Mouse (Mus musculus) kidney, postnatal 14 days (tissue): ENCODE data around the gene Ubr4.

Experiments used
- DNase-seq: peaks from one replicate; pipeline ENCODE4 v3.0.0; 2022; ENCODE audit warnings: mixed read lengths

Gene Ubr4

DNA sequence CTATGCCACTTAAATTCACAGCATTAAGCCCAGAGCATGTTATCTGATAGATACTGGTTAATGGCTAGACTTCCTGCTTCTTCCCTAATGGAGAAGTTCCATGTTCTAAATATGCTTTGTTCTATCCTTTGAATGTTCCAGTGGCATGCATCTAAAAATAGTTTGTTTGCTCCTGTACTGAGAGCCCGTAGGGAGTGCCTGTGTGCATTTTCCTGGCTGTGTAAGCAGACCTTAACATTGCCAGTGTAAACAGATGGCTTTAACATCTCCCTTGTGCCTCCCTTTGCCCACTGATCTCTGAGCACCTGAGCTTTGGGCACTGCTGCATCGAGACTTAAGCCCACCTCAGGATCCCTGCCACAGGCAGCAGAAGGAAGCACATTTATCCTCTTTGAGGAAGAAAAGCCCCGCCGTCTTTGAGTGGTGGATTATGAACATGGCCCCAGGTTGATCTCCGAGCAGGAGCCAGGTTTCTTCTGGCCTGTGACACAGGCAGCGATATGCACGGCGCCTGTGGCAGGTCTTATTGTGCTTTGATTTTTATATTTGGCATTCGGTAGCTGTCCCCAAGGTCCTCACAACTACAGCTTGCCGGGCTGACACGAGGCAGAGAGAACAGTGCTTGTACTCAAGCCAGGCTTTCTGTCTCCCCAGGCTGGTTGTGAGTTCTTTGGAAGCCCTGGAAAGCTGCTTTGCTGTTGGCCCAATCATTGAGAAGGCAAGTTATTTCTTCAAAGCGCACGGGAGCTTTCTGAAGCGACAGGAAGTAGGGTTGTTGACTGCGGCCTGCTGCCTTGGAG is 80.8 kb downstream of the Ubr4 start:
- no peak for DNase-seq

DNA sequence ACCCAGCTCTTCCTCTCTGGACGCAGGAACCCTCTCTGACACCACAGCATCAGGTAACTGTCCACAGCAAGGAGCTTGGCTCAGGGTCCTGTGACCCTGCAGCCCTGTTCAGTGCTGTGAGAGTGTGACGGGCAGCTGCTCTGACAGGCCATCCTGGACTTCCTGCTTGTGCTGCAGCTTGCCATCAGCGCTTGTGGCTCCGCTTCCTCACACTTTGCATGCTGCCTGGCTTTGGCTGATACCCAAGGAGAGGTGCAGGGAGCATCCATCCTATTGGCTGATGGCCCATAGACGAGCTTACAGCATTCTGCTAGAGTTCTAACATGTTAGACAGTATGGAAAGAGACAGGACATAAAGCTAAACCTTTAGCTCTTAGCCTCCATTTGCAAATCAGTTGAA is 88.8 kb downstream of the Ubr4 start:
- no peak for DNase-seq

DNA sequence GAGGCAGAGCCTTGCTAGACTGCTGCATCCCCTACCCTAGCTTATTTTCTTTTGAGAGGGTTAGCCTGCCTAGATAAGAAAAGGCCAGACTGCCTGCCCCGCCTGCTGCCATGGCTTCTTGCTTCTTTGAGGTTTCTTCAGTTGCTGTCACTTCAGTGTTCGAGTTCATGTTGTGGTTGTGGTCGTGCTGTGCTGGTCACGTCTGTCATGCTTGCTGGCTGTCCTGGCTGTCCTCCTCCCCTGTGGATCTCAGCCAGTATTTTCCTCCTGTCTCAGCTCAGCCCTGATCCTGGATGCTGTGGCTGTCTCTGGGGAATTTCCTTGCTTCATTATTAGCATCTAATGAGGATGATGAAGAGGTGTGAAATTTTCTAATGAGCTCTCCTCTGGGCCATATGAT is 89.4 kb downstream of the Ubr4 start:
- DNase-seq, result no peak

DNA sequence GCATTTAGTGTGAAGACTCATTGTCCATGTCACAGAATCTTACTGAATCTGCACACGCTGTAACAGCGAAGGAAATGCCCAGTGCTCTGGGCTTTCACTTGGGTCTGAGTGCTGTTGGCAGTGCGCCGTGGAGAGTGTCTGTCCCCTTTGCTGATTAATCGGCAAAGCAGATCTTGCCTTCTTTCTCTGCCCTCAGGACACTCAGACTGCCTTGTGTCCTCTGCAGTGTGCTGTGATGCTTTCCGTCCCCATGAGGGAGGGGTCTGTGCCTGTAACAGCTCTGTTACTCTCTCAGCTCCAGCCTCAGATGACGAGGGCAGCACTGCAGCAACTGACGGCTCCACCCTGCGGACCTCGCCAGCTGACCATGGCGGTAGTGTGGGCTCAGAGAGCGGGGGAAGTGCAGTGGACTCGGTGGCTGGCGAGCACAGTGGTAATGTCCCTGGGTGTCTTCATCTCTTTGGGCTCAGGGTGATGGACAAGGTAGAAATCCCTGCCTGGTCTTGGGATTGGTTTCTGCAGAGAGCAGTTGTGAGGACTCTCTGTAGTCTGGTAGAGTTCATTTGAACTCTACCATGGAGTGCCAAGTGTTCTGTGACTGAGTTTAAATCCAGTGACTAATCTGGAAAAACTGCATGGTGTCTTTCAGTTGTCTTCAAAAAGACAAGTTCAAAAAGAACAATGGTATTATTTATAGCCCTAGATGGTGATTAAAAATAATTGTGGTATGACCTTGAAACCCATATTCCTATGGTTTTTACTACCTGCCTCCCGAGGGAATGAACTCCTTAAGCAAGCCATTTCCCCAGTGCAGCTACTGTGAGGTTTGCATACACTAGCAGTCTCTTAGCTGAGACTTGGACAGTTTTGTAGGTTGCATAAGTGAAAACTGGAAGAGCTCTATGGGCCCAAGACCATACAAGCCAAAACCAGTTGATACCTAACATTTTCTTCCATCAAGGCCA is 90.3 kb downstream of the Ubr4 start:
- no peak for DNase-seq

DNA sequence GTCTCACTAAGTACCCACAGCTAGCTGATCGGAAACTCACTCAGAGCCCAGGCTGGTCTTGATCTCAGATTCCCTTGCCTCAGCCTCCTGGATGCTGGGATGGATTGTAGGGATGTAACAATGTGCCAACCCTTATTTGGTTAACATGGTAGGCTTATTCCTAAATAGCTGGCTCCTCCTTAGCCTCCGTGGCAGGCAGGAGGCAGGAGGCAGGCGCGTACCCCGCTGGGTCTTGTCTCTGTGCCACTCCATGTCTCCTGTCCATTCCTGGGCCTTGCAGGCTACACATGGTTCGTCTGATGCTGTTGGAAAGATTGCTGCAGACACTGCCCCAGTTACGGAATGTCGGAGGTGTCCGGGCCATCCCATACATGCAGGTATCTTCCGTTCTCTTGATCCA is 91.9 kb downstream of the Ubr4 start:
- no peak for DNase-seq

DNA sequence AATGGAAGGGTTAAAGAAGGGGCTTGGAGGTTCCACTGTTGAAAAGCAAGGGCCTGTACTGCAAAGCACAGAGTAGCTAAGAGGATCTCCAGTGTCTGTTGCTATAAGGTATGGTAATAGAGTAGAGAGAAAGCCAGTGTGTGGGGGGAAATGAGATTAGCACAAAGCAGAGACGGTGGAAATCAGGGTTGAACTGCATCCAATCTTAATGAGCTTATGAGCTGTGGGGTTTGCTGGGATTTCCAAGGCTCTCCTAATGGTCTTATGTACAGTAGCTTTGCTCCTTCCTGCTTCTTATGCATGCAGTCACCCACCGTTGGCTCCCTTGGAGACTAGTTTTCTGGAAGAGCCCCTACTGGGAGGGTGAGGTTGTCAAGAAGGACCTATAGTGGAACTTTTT is 93.8 kb downstream of the Ubr4 start:
- no peak for DNase-seq

DNA sequence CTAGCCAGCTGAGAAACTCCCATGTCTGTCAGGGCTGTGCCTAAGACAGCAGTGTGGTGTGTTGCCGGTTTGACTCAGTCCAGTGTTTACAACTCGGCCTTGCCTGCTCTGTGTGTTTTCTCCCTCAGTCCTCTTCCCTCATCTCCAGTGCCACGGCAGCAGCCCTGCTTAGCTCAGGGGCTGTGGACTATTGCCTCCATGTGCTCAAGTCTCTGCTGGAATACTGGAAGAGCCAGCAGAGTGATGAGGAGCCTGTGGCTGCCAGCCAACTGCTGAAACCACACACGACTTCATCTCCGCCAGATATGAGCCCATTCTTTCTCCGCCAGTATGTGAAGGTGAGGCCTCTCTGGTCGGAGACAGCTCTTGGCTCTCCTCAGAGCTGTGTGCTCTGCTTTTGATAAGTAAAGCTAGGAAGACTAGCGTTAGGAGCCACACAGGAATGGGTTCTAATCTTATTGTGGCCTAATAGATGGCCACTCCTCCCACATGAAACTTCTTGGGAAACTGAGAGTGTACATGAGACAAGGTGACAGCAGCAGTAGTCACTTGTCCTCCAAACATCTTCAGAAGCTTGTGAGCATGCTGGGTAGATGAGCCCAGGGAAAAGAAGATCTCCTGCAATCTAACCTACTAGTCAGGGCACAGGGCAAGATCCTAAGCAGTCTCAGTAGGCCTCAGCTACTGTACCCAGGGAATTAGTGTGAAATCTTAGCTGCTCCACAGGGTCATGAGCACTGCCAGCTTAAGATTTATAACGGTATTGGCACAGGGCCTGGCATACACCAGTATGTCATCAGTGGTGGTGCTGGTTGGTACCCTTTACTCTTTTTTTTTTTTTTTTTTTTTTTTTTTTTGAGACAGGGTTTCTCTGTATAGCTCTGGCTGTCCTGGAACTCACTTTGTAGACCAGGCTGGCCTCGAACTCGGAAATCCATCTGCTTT is 94.6 kb downstream of the Ubr4 start:
- DNase-seq, result no peak

DNA sequence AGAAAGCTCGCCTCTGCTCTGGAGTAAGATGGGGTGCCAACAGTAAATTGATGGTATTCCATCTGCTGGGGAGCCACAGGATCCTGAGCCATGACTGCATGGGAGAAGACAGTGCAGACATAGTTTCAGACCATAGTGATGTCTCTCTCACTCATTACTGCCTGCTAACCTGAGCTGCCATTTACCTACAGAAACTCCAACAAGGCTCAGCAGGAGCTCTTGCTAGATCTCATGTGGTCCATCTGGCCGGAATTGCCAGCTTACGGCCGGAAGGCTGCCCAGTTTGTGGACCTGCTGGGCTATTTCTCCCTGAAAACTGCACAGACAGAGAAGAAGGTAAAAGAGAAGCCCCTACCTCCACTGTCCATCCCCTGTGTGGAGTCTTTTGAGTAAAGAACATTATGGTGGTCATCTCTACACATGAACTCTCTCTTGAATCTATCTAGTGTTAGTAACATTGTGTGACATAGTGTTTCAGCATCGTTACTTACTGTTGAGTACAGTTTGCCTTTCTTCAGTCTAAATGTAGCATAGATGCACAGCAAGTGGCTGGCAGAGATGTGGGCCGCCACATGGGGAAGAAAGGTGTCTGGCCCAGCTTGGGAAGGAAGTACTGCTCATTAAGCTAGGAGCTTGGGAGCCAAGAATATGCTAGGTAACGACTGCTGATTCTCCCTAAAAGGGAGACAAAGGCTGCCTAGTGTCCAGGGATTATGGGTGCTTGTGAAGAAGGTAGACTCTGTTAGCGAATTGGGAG is 100.7 kb downstream of the Ubr4 start:
- no peak for DNase-seq

DNA sequence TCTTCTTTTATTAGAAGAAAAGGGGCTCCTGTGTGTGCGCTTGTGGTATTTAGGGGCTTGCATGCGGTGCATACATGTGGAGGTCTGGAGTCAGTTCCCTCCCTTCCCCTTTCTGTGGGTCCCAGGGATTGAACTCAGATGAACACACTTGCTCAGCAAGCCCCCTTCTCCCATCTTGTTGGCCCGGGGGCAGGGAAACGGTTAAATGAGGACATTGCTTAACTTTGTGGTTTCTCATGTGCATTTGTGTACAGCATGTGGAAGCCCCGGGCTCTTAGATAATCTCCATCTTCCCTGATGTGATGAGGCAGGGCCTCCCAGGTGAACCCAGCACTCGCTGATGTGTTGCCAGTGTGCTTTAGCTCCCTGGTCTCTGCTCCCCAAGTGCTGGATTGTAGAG is 101.9 kb downstream of the Ubr4 start:
- no peak for DNase-seq

DNA sequence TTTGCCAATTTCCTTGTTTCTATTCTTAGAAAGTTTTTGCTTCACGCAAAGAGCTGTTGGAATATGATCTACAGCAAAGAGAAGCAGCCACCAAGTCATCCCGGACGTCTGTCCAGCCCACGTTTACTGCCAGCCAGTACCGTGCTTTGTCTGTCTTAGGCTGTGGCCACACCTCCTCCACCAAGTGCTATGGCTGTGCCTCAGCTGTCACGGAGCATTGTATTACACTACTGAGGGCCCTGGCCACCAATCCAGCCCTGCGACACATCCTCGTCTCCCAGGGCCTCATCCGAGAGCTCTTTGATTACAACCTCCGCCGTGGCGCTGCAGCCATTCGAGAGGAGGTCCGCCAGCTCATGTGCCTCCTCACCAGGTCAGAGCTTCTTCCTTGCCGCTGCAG is 107.6 kb downstream of the Ubr4 start:
- no peak for DNase-seq

DNA sequence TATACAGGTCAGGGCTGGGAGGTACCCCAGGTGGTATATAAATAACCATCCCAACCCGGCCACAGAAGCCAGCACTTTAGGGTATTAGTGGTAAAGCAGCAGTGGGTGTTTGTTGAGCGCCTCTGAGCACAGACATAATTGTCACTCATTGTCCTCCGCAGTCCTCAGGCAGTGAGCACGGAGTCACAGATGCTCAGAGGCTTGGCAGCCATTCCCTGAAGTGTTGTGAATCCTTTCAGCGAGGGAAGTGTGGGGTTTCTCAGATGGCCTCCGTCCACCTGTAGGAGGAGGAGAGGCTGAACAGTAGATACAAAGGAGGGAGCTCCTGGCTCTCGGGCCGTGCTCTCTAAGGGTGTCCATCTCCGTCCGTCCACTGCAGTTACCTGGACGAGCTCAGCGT is 111.8 kb downstream of the Ubr4 start:
- no peak for DNase-seq

DNA sequence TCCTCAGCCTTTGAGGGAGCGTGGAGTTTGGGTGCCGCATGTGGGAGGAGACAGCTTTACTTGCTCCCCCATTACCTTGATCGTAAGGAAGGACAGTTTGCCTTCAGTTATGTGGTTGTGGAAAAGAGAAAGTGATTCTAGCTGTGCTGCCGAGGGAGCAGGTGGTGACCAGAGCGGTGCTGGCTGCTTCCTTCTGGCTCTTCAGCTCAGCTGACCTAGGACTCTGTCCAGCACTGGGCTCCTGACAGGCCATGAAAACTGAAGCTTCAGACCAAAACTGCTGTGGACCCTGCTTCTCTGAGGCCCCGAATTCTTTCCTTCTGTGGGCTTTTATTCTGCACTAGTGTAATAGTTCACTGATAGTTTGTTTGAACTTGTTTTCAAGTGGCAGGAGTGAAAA is 114.1 kb downstream of the Ubr4 start:
- DNase-seq, result no peak

DNA sequence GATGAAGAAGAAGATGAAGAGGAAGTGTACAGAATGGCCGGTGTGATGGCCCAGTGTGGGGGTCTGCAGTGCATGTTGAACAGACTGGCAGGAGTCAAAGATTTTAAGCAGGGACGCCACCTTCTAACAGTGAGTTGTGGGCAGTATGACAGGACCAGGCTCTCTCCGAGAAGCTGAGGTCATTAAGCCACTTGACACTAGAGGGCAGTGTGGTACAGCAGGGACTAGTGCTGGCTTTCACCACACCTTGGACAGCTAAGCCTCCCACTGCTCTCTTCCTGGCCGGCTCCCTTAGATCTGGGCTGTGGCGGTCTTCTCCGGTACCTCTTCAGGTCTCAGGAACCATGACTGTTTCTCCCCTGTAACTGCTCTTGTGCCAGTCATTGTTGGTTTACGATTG is 117.8 kb downstream of the Ubr4 start:
- peak; percentile 88 for DNase-seq

DNA sequence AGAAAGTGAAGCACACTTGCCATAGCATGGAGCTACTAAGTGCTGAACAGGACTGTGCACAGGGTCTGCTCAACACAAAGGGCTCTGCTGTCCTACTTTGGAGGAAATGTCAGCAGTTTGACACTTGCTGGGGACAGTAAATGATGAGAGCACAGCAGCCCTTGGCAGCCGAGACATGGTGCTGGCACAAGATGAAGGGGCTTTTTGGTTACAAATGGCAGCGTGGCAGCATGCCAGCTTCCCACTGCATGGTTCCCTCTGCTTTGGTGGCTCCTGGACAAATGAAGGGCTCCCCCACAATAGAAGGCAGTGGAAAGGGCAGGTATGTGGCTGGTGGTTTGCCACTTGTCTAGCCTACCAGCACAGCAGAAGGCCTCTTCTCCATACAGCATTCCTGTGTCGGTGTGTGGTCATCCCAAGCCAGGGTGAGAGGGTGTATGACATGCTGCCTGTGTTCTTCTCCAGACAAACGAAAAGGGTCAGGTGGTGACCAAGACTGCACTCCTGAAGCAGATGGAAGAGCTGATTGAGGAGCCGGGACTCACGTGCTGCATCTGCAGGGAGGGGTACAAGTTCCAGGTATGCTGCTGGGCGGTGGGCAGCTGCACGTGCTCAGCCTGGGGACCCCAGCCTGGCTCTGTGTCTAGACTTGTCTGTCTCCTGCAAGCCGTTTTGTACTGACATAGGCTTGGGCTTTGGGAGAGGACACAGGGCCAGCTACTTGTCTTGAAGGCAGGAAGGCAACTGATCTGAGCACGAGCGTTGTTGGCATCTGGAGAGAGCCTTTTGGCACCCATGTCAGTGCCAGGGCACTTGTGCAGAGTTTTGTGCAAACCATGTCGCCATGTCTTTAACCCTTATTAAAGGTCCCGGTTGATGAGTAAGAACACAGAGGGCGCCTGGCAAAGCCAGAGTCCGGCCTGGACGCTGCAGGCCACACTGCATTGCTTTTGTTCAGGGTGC is 124.5 kb downstream of the Ubr4 start:
- no peak for DNase-seq

DNA sequence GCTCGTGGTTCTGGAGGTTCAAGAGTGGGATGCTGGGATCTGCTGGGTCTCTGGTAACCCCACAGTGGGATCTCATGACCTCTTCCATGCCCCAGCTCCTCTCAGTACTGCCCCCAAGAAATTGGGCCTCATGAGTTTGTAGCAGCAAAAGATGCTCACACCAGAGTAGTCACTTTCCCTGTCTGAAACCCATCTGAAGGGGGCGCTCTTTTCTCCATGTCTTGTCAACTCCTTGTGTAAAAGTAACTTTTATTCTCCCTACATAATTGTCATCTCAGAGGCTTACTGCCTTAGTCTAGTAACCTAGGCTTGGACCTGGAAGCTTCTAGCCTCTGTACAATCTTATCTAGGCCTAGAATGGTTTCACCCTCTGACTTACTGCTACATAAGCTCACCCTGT is 125.6 kb downstream of the Ubr4 start:
- DNase-seq, result no peak

DNA sequence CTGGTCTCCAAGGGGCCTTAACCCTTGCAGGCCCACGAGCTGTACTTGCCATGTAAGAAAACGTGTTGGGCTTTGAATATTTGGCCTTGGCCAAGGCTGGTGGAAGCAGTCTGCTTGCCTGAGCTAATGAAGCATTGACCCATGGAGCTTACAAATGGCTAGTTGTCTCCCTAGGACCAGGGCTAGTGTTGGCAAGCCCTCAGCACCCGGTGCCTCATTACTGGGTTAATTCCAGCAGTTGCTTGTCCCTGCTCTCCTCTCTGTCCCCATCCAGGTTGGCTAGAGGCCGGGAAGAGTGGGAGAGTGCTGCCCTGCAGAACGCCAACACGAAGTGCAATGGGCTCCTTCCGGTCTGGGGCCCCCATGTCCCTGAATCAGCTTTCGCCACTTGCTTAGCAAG is 126.8 kb downstream of the Ubr4 start:
- no peak for DNase-seq

DNA sequence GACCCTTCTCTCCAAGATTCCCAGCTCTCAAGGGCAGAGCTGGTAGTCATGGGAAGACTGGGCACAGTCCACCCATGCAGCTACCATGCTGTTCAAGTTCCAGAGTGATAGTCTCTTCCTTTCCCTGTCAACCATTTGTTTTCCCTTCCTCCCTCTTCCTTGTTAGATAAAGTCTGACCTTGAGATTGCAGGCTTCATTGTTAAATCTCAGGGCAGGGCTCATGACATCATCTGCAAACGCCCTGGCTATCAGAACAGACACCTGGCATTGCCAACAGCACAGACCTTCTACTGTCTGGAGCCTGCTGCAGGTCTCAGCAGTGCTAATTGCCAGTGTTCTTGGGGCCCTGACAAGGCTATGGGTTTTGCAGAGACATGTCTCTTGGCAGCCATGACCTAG is 129.0 kb downstream of the Ubr4 start:
- DNase-seq, result no peak

DNA sequence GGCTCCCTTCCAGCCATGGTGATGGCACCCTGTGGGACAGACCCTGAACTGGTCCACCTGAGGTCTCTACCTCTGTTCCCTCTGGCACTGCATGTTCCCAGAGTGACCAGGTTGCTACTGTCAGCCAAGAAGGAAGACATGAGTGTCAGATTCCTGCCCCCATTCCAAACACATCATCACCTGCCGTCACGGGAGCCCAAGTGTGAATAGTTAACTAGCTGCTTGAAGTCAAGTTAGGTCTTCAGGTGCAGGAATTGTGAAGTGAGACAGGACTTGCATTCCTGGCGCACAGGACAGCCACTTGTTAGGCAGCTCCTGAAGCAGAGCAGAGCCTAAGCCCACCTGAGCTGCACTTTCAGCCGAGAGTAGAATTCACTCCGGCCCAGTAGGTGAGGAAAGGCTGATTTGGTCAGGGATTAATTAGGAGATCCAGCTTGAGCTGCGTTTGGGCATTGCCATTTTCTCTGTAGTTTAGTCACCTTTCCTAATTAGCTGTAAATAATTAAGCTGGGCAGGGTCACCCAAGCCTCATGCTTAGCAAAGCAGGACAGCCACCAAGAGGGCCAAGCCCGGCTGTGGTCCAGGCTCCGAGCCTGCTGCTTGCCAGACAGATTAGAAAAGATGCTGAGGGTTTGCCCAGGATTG is 131.2 kb downstream of the Ubr4 start:
- peak; percentile 69 for DNase-seq

DNA sequence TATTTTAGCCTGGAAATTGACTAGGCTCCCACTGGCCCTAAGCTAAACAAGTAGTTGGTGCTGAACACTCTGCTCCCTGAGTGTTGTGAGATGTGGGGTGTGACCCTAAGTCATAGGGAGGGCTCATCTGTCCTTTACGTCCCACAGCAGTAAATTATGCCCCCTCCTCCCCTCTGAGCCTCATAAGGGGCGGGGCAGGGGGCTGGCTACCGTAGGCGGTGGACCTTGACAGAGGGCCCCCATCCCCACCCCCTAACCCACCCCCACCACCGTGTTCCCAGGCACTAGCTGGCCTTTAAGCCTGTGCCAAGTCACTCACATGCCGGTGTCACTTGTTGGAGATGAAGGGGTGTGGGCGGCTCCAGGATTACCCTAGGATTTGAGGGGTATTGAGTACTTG is 132.1 kb downstream of the Ubr4 start:
- peak; percentile 48 for DNase-seq

DNA sequence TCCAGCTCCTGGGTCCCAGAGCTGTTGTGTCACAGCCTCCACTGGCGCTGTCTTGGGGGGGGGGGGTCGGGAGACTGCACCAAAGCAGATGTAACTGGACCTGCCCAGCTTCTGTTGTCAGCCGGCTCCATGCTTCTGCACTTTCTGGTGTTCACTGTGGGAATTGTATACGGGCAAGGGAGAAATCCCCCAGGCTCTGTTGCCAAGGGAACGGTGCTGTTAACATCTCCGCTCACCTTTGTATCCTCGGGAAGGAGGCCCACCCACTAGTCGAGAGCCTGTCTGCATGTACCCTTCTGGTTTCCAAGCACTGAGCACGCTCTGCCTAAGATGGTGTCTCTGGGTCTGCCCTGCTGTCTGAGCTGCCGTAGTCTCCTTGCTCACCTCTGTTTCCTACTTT is 134.7 kb downstream of the Ubr4 start:
- no peak for DNase-seq
